Mouse (Mus musculus) testis, adult 2 months (tissue): ENCODE results near the gene Ube2d3.

Source experiments
- CTCF ChIP-seq: fragments of 200-500 bp; IDR thresholded peaks from 2 replicates; pipeline ENCODE4 v1.5.1; 2012; ENCODE audit warnings: low read depth, mild to moderate bottlenecking, inconsistent platforms, low read length, moderate library complexity; ENCODE audit not compliant: control insufficient read depth, insufficient read depth, insufficient replicate concordance
- POLR2A ChIP-seq: fragments of 200-500 bp; IDR thresholded peaks from 2 replicates; pipeline ENCODE4 v1.6.1; 2012; ENCODE audit warnings: low read depth, mild to moderate bottlenecking, inconsistent platforms, low read length, moderate library complexity; ENCODE audit not compliant: control insufficient read depth

- TF ChIP-seq CTCF (no peak), POLR2A (no peak)
Measured at GRCm38 (mm10) chr3:135421310-135421594, 16.7 kb upstream of the Ube2d3 start.
